Mouse (Mus musculus) liver, adult 2 months (tissue): ENCODE results near the gene Nrarp. TPM values are rescaled to one million over a fixed set of nuclear protein-coding genes. Genes with fewer than 3 reads are reported as not detected.

Experiments used
- DNase-seq: peaks from one replicate; pipeline ENCODE4 v3.0.0-alpha.2; 2011; ENCODE audit warnings: low read depth, low spot score; ENCODE audit errors: extremely low read depth
- H3K27ac ChIP-seq: fragments of 200-500 bp; replicated peaks from 2 replicates; pipeline ENCODE4 v1.5.1; 2012; ENCODE audit warnings: low read depth, mild to moderate bottlenecking, control low read depth, inconsistent platforms, low read length; ENCODE audit not compliant: insufficient read depth
- H3K27me3 ChIP-seq: fragments of 200-500 bp; 2 replicates; pipeline ENCODE4 v1.6.1; 2012; ENCODE audit warnings: mild to moderate bottlenecking, moderate library complexity, low read length, inconsistent platforms; ENCODE audit not compliant: control insufficient read depth, insufficient read depth
- H3K36me3 ChIP-seq: fragments of 200-500 bp; 2 replicates; pipeline ENCODE4 v1.6.1; 2012; ENCODE audit warnings: low read length, inconsistent platforms; ENCODE audit not compliant: control insufficient read depth, insufficient read depth
- H3K4me1 ChIP-seq: fragments of 200-500 bp; 2 replicates; pipeline ENCODE4 v1.6.1; 2011; ENCODE audit warnings: low read length; ENCODE audit not compliant: control insufficient read depth, insufficient read depth
- H3K4me3 ChIP-seq: fragments of 200-500 bp; 2 replicates; pipeline ENCODE4 v1.5.1; 2011; ENCODE audit warnings: low read depth, mild to moderate bottlenecking, control low read depth, low read length, moderate library complexity; ENCODE audit not compliant: insufficient read depth
- H3K79me2 ChIP-seq: fragments of 200-500 bp; 2 replicates; pipeline ENCODE4 v1.6.1; 2012; ENCODE audit warnings: inconsistent platforms, mild to moderate bottlenecking, low read length, moderate library complexity; ENCODE audit not compliant: control insufficient read depth, insufficient read depth
- H3K9ac ChIP-seq: fragments of 200-500 bp; 2 replicates; pipeline ENCODE4 v1.6.1; 2012; ENCODE audit warnings: low read depth, mild to moderate bottlenecking, control low read depth, inconsistent platforms, low read length
- CTCF ChIP-seq: fragments of 200-500 bp; IDR thresholded peaks from 2 replicates; pipeline ENCODE4 v1.5.1; 2011; ENCODE audit warnings: low read depth, low read length, control low read depth
- POLR2A ChIP-seq: fragments of 200-500 bp; IDR thresholded peaks from 2 replicates; pipeline ENCODE4 v1.6.1; 2011; ENCODE audit warnings: low read length, control low read depth; ENCODE audit not compliant: insufficient read depth; ENCODE audit errors: extremely low read depth
- WGBS: fragments of 180-500 bp; shearing (Covaris S2); methylation state at CpG from one replicate; pipeline ENCODE4 v1.1.7; 2018; 5-methylcytosine and 5-hydroxymethylcytosine counted together
- polyA plus RNA-seq: library from polyadenylated mRNA; depleted of rRNA; stranded (reverse); fragments of >200 nt; gene quantifications from 2 replicates; pipeline ENCODE4 v1.2.3, GENCODE M21; 2012
- total RNA-seq: library from RNA; depleted of rRNA; stranded (reverse); fragments of >200 nt; gene quantifications from 2 replicates; pipeline ENCODE4 v1.2.3, GENCODE M21; 2014

The Nrarp gene
- total and polyA plus RNA-seq, 2 experiments: 0.74 to 1.6 TPM

GRCm38 (mm10) chr2:25224766-25225752 is 44.5 kb downstream of the Nrarp start:
- Histone ChIP-seq H3K27ac (peak overlapping the region; percentile 88), H3K27me3 (no peaks in the 10 kb centered on the region), H3K79me2 (no peaks in the 10 kb centered on the region; the same call in 1 of the 2 replicates), H3K4me3 (peak overlapping the region; percentile 73), H3K4me1 (no peaks in the 10 kb centered on the region), H3K36me3 (no peaks in the 10 kb centered on the region; the same call in 1 of the 2 replicates), H3K9ac (peak overlapping the region; percentile 73)
- TF ChIP-seq CTCF: no peak
- peak; percentile 67; the same call in 1 of the 2 replicates for TF ChIP-seq POLR2A
- DNase-seq: peak; percentile 98
- 2% methylated on average over 41 of the region's 41 CpGs for WGBS

- Histone ChIP-seq H3K9ac (no peak overlapping the region), H3K27me3 (no peaks in the 10 kb centered on the region), H3K4me3 (no peak overlapping the region), H3K27ac (peak overlapping the region; percentile 59), H3K36me3 (no peaks in the 10 kb centered on the region; the same call in 1 of the 2 replicates), H3K79me2 (no peaks in the 10 kb centered on the region; the same call in 1 of the 2 replicates), H3K4me1 (no peaks in the 10 kb centered on the region)
- DNase-seq: no peak
- no peak for TF ChIP-seq POLR2A
- no peak for TF ChIP-seq CTCF
- WGBS: 83% methylated on average over 8 of the region's 8 CpGs
Measured at GRCm38 (mm10) chr2:25225811-25226379, 45.3 kb downstream of the Nrarp start.

DNA sequence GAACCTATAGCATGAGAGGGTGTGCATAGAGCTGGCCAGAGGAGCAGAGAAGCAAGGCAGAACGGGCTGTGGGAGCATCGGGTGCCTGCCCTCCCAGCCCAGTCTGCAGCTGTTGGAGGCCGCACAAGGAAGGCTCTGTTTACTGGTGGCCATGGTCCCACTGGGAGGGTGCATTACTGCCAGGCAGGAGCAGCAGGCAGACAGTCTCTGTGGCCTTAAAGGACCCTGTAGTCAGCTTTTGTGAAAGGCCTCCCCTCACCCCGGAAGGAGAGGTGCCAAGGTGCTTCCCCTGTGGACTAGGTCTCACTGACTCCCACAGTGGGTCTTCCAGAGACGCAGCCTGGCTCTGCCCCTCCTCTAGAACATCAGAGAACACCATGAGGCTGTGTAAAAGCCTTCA is 46.3 kb downstream of the Nrarp start:
- DNase-seq: no peak
- H3K27ac ChIP-seq: no peak overlapping the region

DNA sequence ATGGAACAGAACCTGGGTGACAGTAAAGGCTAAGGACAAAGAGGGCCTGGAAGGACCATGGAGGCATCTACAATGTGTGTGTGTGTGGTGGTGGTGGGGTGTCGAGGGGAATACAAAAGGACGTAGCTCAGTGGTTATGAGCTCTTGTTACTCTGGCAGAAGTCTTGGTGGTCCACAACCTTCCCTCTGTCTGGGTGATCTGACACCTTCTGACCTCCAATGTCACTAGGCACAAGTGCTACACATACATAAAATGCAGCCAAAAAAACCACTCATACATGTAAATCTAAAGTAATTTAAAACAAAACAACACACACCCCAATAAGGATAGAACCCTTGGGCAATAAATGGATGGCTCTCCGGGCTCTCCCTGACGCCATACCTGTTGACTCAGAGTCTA is 46.8 kb downstream of the Nrarp start:
- no peaks in the 10 kb centered on the region for H3K27me3 ChIP-seq
- no peaks in the 10 kb centered on the region; the same call in 1 of the 2 replicates for H3K36me3 ChIP-seq
- H3K9ac ChIP-seq: no peak overlapping the region
- TF ChIP-seq CTCF: no peak
- no peak for TF ChIP-seq POLR2A
- WGBS: 95% methylated on average over 4 of the region's 4 CpGs
- DNase-seq: no peak
- no peak overlapping the region for H3K27ac ChIP-seq
- no peaks in the 10 kb centered on the region for H3K4me1 ChIP-seq
- H3K79me2 ChIP-seq: no peaks in the 10 kb centered on the region; the same call in 1 of the 2 replicates
- no peak overlapping the region for H3K4me3 ChIP-seq

More for the DNA sequence above, 46.3 kb downstream of the Nrarp start:
- Histone ChIP-seq H3K4me1 (no peaks in the 10 kb centered on the region), H3K36me3 (no peaks in the 10 kb centered on the region; the same call in 1 of the 2 replicates), H3K79me2 (no peaks in the 10 kb centered on the region; the same call in 1 of the 2 replicates), H3K4me3 (no peak overlapping the region), H3K27me3 (no peaks in the 10 kb centered on the region), H3K9ac (no peak overlapping the region)
- TF ChIP-seq CTCF (no peak), POLR2A (no peak)
- WGBS: 90% methylated on average over 5 of the region's 5 CpGs

GRCm38 (mm10) chr2:25228431-25228889 is 47.9 kb downstream of the Nrarp start:
- no peaks in the 10 kb centered on the region for H3K36me3 ChIP-seq
- WGBS: 0% methylated on average over 7 of the region's 7 CpGs

More at GRCm38 (mm10) chr2:25228431-25228889, 47.9 kb downstream of the Nrarp start:
- peak; percentile 99 for TF ChIP-seq CTCF
- no peak for TF ChIP-seq POLR2A
- Histone ChIP-seq H3K79me2 (no peaks in the 10 kb centered on the region; the same call in 1 of the 2 replicates), H3K27me3 (no peaks in the 10 kb centered on the region), H3K27ac (no peak overlapping the region), H3K9ac (no peak overlapping the region), H3K4me1 (no peaks in the 10 kb centered on the region), H3K4me3 (no peak overlapping the region; the same call in 1 of the 2 replicates)
- DNase-seq: peak; percentile 77
